Mouse (Mus musculus): ENCODE data around the gene Usp46.
"Not testable (repeated sequence)": the region's sequence is repeated elsewhere in the genome, so short reads cannot be mapped to it uniquely, and the experiment has no call there.

- TF ChIP-seq CTCF (IDR thresholded peaks at IDR 0.05; ENCODE audit: low read depth, low read length); GATA1 (IDR thresholded peaks at IDR 0.05; ENCODE audit: borderline replicate concordance, low read length); TAL1 (conservative IDR thresholded peaks at IDR 0.05; ENCODE audit: low read depth, low read length); GATA2 (IDR thresholded peaks at IDR 0.05; ENCODE audit: borderline replicate concordance, low read depth, low read length); POLR2AphosphoS5 (IDR thresholded peaks at IDR 0.05; ENCODE audit: insufficient replicate concordance, low read depth, low read length): not testable (repeated sequence)
Measured at GRCm38 (mm10) chr5:74070564-74070963, 2.3 kb upstream of the Usp46 start.

Measured in G1E (cell line).